Mouse (Mus musculus) ES-Bruce4 (cell line): Measurements from ENCODE around the gene Simc1.

ENCODE experiments used
- CTCF ChIP-seq: IDR thresholded peaks from one replicate; pipeline ENCODE4 v1.8.1; 2011; ENCODE audit warnings: low read depth, low read length
- EP300 ChIP-seq: IDR thresholded peaks from 2 replicates; pipeline ENCODE4 v1.6.1; 2011; ENCODE audit warnings: low read depth, low read length; ENCODE audit not compliant: insufficient read depth
- POLR2A ChIP-seq: IDR thresholded peaks from one replicate; pipeline ENCODE4 v1.8.1; 2011; ENCODE audit warnings: low read length; ENCODE audit not compliant: insufficient read depth

DNA sequence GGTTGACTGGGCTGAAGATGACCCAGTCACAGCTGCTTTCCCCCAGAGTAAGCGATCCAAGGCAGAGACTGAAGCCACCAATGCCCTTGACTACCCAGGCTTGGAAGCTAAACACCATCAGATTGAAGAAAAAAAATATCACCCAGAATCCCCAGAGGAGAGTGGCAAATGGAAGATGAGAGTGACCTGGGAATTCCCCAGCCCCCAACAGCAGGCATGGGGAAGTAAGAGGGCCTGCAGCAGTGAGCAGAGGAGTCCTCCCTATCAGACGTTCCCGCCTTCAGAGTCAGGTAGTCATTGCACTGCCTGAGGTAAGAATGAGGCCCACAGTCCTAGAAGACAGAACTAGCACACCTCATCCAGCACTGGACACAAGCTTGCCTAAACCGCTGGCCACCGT, 13.2 kb upstream of the Simc1 start:
- TF ChIP-seq CTCF (no peak), POLR2A (no peak), EP300 (no peak)
